Mouse (Mus musculus): Measurements from ENCODE around the gene Lce3d. TPM values are rescaled to one million over a fixed set of nuclear protein-coding genes. Genes with fewer than 3 reads are reported as not detected.

The Lce3d gene
- polyA plus RNA-seq (2014; fragmentation: Nextera tagmentation; extraction: Ambion mirVana), result not detected in 2 replicates

DNA sequence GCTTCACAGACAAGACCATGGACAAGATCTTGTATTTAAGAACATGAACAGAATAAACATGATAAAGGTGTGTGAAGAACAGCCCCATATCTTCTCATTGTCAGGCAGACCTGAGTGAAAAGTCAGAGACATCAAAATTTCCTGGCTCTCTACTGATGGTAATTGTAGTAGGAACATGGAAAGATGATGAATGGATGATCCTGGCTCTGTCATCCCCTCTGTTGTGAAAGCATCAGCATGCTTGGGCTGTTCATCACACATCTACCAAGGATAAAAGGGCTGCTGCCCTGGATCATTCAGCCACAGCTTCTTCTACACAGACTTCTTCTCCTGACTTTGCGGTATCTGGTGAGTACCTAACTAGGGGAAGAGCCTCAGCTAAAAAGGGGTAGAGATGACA, at the start of gene Lce3d:
Lce3d (plus strand) TSS at position 301 of the 400 bp plus-strand sequence.
- WGBS, result 100% methylated on average over 1 of the region's 1 CpGs
- ATAC-seq (ENCODE audit: low FRiP score) (no peak), DNase-seq (ENCODE audit: low spot score) (no peak)
- no peak within 1 kb of the TSS for H3K4me3 ChIP-seq (ENCODE audit: low read depth, low read length)
- no peak within 1 kb of the TSS for H3K27ac ChIP-seq (ENCODE audit: low read depth, low read length)
- no peak within 1 kb of the TSS for H3K9ac ChIP-seq (ENCODE audit: low read depth, low read length)
- H3K36me3 ChIP-seq (ENCODE audit: control insufficient read depth, insufficient read depth, low read length), result no peaks in the 10 kb centered on the region
- no peaks in the 10 kb centered on the region for H3K9me3 ChIP-seq (ENCODE audit: control insufficient read depth, low read length)
- H3K4me2 ChIP-seq (replicated peaks; ENCODE audit: low read depth, low read length), result no peak within 1 kb of the TSS
- H3K4me1 ChIP-seq (replicated peaks; ENCODE audit: control insufficient read depth, insufficient read depth, low read length), result no peaks in the 10 kb centered on the region
- H3K27me3 ChIP-seq (ENCODE audit: control insufficient read depth, insufficient read depth, low read length), result no peaks in the 10 kb centered on the region

- peak; percentile 62 for DNase-seq (ENCODE audit: low spot score)
- H3K27ac ChIP-seq (ENCODE audit: low read depth, low read length), result no peak overlapping the region
- no peaks in the 10 kb centered on the region for H3K36me3 ChIP-seq (ENCODE audit: control insufficient read depth, insufficient read depth, low read length)
- no peak overlapping the region for H3K4me2 ChIP-seq (replicated peaks; ENCODE audit: low read depth, low read length)
- H3K4me1 ChIP-seq (replicated peaks; ENCODE audit: control insufficient read depth, insufficient read depth, low read length), result no peaks in the 10 kb centered on the region
- WGBS, result 24% methylated on average over 4 of the region's 4 CpGs
- no peak overlapping the region for H3K4me3 ChIP-seq (ENCODE audit: low read depth, low read length)
- H3K9ac ChIP-seq (ENCODE audit: low read depth, low read length), result no peak overlapping the region
- no peak for ATAC-seq (ENCODE audit: low FRiP score)
- no peaks in the 10 kb centered on the region for H3K27me3 ChIP-seq (ENCODE audit: control insufficient read depth, insufficient read depth, low read length)
- no peaks in the 10 kb centered on the region for H3K9me3 ChIP-seq (ENCODE audit: control insufficient read depth, low read length)
Observed at GRCm38 (mm10) chr3:92907571-92907970, 49.6 kb upstream of the Lce3d start.

- ATAC-seq (ENCODE audit: low FRiP score), result peak; percentile 61; the same call in 1 of the 2 replicates
- Histone ChIP-seq H3K4me3 (ENCODE audit: low read depth, low read length) (no peak overlapping the region), H3K4me1 (replicated peaks; ENCODE audit: control insufficient read depth, insufficient read depth, low read length) (no peaks in the 10 kb centered on the region), H3K4me2 (replicated peaks; ENCODE audit: low read depth, low read length) (no peak overlapping the region), H3K9ac (ENCODE audit: low read depth, low read length) (no peak overlapping the region), H3K27me3 (ENCODE audit: control insufficient read depth, insufficient read depth, low read length) (no peaks in the 10 kb centered on the region), H3K9me3 (ENCODE audit: control insufficient read depth, low read length) (no peaks in the 10 kb centered on the region), H3K36me3 (ENCODE audit: control insufficient read depth, insufficient read depth, low read length) (no peaks in the 10 kb centered on the region), H3K27ac (ENCODE audit: low read depth, low read length) (no peak overlapping the region)
- peak; percentile 52 for DNase-seq (ENCODE audit: low spot score)
- WGBS, result 68% methylated on average over 4 of the region's 4 CpGs
Observed at GRCm38 (mm10) chr3:92920364-92920763, 36.8 kb upstream of the Lce3d start.

DNA sequence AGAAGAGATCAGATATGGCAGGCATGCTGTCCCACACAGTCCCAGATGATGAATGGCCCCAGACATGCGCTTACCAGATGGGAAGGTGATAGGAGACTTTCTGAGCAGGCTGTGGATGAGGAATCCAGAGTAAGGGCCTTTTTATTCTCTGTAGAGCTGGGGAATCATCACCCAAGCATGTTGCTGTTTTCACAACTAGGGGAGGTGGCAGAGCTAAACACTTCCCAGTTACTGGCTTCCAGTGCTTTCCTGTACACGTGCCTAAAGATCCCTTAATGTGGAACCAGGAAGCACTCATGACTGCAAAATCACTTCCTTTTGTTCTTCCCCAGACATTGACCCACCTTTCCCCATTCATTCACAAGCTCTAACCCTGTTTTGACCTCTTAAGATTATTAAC, 31.1 kb upstream of the Lce3d start, which contains the start of gene Lce3a:
Lce3a (minus strand) TSS at position 101 of the 400 bp plus-strand sequence.
- no peaks in the 10 kb centered on the region for H3K36me3 ChIP-seq (ENCODE audit: control insufficient read depth, insufficient read depth, low read length)
- no peak for ATAC-seq (ENCODE audit: low FRiP score)
- WGBS, result 66% methylated on average over 2 of the region's 2 CpGs

GRCm38 (mm10) chr3:92932679-92933078, 24.5 kb upstream of the Lce3d start, which contains the start of gene Lce3b:
Gene Lce3b, plus strand, starts transcription at chr3:92932979.
- no peak within 1 kb of the TSS for H3K27ac ChIP-seq (ENCODE audit: low read depth, low read length)
- H3K4me2 ChIP-seq (replicated peaks; ENCODE audit: low read depth, low read length), result no peak within 1 kb of the TSS
- no peaks in the 10 kb centered on the region for H3K27me3 ChIP-seq (ENCODE audit: control insufficient read depth, insufficient read depth, low read length)
- no peaks in the 10 kb centered on the region for H3K4me1 ChIP-seq (replicated peaks; ENCODE audit: control insufficient read depth, insufficient read depth, low read length)
- 60% methylated on average over 2 of the region's 2 CpGs for WGBS
- no peaks in the 10 kb centered on the region for H3K9me3 ChIP-seq (ENCODE audit: control insufficient read depth, low read length)
- H3K36me3 ChIP-seq (ENCODE audit: control insufficient read depth, insufficient read depth, low read length), result no peaks in the 10 kb centered on the region
- ATAC-seq (ENCODE audit: low FRiP score) (no peak), DNase-seq (ENCODE audit: low spot score) (no peak)
- no peak within 1 kb of the TSS for H3K9ac ChIP-seq (ENCODE audit: low read depth, low read length)
- H3K4me3 ChIP-seq (ENCODE audit: low read depth, low read length), result no peak within 1 kb of the TSS

More for the DNA sequence above, 31.1 kb upstream of the Lce3d start, which contains the start of gene Lce3a:
- Histone ChIP-seq H3K27me3 (ENCODE audit: control insufficient read depth, insufficient read depth, low read length) (no peaks in the 10 kb centered on the region), H3K4me3 (ENCODE audit: low read depth, low read length) (no peak within 1 kb of the TSS), H3K4me2 (replicated peaks; ENCODE audit: low read depth, low read length) (no peak within 1 kb of the TSS), H3K9ac (ENCODE audit: low read depth, low read length) (no peak within 1 kb of the TSS), H3K27ac (ENCODE audit: low read depth, low read length) (no peak within 1 kb of the TSS), H3K9me3 (ENCODE audit: control insufficient read depth, low read length) (no peaks in the 10 kb centered on the region), H3K4me1 (replicated peaks; ENCODE audit: control insufficient read depth, insufficient read depth, low read length) (no peaks in the 10 kb centered on the region)
- no peak for DNase-seq (ENCODE audit: low spot score)

DNA sequence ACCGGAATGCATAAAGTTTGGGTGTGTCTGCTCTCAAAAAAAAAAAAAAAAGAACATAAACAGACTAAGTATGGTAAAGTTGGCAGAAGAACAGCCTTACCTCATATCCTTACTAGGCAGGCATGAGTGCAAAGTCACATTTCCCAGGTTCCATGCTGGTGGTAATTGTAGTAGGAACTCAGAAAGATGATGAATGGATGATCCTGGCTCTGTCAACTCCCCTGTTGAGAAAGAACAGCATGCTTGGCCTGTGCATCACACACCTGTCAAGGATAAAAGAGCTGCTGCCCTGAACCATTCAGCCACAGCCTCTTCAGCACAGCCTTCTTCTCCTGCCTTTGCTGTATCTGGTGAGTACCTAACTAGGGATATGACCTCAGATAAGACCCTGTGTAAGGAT, 13.0 kb upstream of the Lce3d start, which contains the start of gene Lce3c:
Lce3c (plus strand) TSS at position 301 of the 400 bp plus-strand sequence.
- Histone ChIP-seq H3K4me1 (replicated peaks; ENCODE audit: control insufficient read depth, insufficient read depth, low read length) (no peaks in the 10 kb centered on the region), H3K9me3 (ENCODE audit: control insufficient read depth, low read length) (no peaks in the 10 kb centered on the region), H3K36me3 (ENCODE audit: control insufficient read depth, insufficient read depth, low read length) (no peaks in the 10 kb centered on the region), H3K4me3 (ENCODE audit: low read depth, low read length) (no peak within 1 kb of the TSS), H3K4me2 (replicated peaks; ENCODE audit: low read depth, low read length) (no peak within 1 kb of the TSS), H3K27ac (ENCODE audit: low read depth, low read length) (no peak within 1 kb of the TSS), H3K27me3 (ENCODE audit: control insufficient read depth, insufficient read depth, low read length) (no peaks in the 10 kb centered on the region), H3K9ac (ENCODE audit: low read depth, low read length) (no peak within 1 kb of the TSS)
- no peak for DNase-seq (ENCODE audit: low spot score)
- WGBS, result 80% methylated on average over 1 of the region's 1 CpGs
- ATAC-seq (ENCODE audit: low FRiP score), result no peak

DNA sequence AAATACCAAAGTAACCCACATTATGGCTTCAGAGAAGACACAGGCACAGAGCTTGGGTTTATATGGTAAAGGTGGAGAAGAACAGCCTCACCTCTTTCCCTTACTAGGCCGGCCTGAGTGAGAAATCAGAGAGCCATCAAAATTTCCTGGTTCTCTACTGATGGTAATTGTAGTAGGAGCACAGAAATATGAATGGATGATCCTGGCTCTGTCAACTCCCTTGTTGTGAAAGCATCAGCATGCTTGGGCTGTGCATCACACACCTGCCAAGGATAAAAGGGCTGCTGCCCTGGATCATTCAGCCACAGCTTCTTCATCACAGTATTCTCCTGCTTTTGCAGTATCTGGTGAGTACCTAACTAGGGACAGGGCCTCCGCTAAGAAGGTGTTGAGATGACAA, 9.6 kb downstream of the Lce3d start, which contains the start of gene Lce3e:
Lce3e (plus strand) TSS at position 301 of the 400 bp plus-strand sequence.
- WGBS, result 100% methylated on average over 2 of the region's 2 CpGs
- H3K4me2 ChIP-seq (replicated peaks; ENCODE audit: low read depth, low read length), result no peak within 1 kb of the TSS
- H3K27ac ChIP-seq (ENCODE audit: low read depth, low read length), result no peak within 1 kb of the TSS
- no peak within 1 kb of the TSS for H3K9ac ChIP-seq (ENCODE audit: low read depth, low read length)
- H3K4me3 ChIP-seq (ENCODE audit: low read depth, low read length), result no peak within 1 kb of the TSS
- H3K27me3 ChIP-seq (ENCODE audit: control insufficient read depth, insufficient read depth, low read length), result no peaks in the 10 kb centered on the region
- DNase-seq (ENCODE audit: low spot score) (no peak), ATAC-seq (ENCODE audit: low FRiP score) (no peak)
- no peaks in the 10 kb centered on the region for H3K36me3 ChIP-seq (ENCODE audit: control insufficient read depth, insufficient read depth, low read length)
- no peaks in the 10 kb centered on the region for H3K9me3 ChIP-seq (ENCODE audit: control insufficient read depth, low read length)
- no peaks in the 10 kb centered on the region for H3K4me1 ChIP-seq (replicated peaks; ENCODE audit: control insufficient read depth, insufficient read depth, low read length)

- WGBS, result 89% methylated on average over 2 of the region's 2 CpGs
- DNase-seq (ENCODE audit: low spot score), result no peak
- Histone ChIP-seq H3K27me3 (ENCODE audit: control insufficient read depth, insufficient read depth, low read length) (no peaks in the 10 kb centered on the region), H3K4me3 (ENCODE audit: low read depth, low read length) (no peak overlapping the region), H3K36me3 (ENCODE audit: control insufficient read depth, insufficient read depth, low read length) (no peaks in the 10 kb centered on the region), H3K9me3 (ENCODE audit: control insufficient read depth, low read length) (no peaks in the 10 kb centered on the region), H3K4me1 (replicated peaks; ENCODE audit: control insufficient read depth, insufficient read depth, low read length) (no peaks in the 10 kb centered on the region), H3K4me2 (replicated peaks; ENCODE audit: low read depth, low read length) (no peak overlapping the region), H3K27ac (ENCODE audit: low read depth, low read length) (no peak overlapping the region), H3K9ac (ENCODE audit: low read depth, low read length) (no peak overlapping the region)
- no peak for ATAC-seq (ENCODE audit: low FRiP score)
Observed at GRCm38 (mm10) chr3:92978484-92978883, 21.3 kb downstream of the Lce3d start.

DNA sequence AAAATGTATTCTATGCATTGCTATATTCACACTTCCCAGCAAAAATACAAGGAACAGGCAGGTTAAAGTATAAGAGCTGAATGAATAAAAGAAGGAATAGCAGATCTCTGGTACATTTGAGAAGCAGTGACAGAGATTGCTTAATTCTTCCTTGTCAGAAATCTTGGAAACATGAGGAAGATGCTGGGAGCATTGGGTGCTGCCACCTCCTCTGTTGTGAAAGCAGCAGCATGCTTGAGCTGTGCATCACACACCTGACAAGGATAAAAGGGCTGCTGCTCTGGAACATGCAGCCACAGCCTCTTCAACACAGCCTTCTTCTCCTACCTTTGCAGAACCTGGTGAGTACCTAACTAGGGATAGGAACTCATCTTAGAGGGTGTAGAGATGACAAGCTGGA, 34.7 kb downstream of the Lce3d start, which contains the start of gene Lce3f:
Lce3f (plus strand) TSS at position 301 of the 400 bp plus-strand sequence.
- no peaks in the 10 kb centered on the region for H3K36me3 ChIP-seq (ENCODE audit: control insufficient read depth, insufficient read depth, low read length)
- H3K4me2 ChIP-seq (replicated peaks; ENCODE audit: low read depth, low read length), result no peak within 1 kb of the TSS
- no peak within 1 kb of the TSS for H3K4me3 ChIP-seq (ENCODE audit: low read depth, low read length)
- H3K9ac ChIP-seq (ENCODE audit: low read depth, low read length), result no peak within 1 kb of the TSS
- H3K27me3 ChIP-seq (ENCODE audit: control insufficient read depth, insufficient read depth, low read length), result no peaks in the 10 kb centered on the region
- no peak for DNase-seq (ENCODE audit: low spot score)
- H3K27ac ChIP-seq (ENCODE audit: low read depth, low read length), result no peak within 1 kb of the TSS
- H3K9me3 ChIP-seq (ENCODE audit: control insufficient read depth, low read length), result no peaks in the 10 kb centered on the region
- no peak for ATAC-seq (ENCODE audit: low FRiP score)
- no peaks in the 10 kb centered on the region for H3K4me1 ChIP-seq (replicated peaks; ENCODE audit: control insufficient read depth, insufficient read depth, low read length)

Measured in hindbrain, embryonic 11.5 days (tissue).